Mouse (Mus musculus): Measurements from ENCODE around the gene Atp8a2. TPM values are rescaled to one million over a fixed set of nuclear protein-coding genes. Genes with fewer than 3 reads are reported as not detected.
"Not testable (repeated sequence)": the region's sequence is repeated elsewhere in the genome, so short reads cannot be mapped to it uniquely, and the experiment has no call there.

Gene Atp8a2
- polyA plus RNA-seq, 1 experiment from 2014 or later: 9.0 TPM

- Histone ChIP-seq H3K9ac (ENCODE audit: low read length) (no peak overlapping the region), H3K27ac (replicated peaks in 1 of 2; ENCODE audit: control insufficient read depth in 1 of 2, insufficient read depth in 1 of 2, low read depth in 2 of 2, low read length in 2 of 2) (no peak overlapping the region; a peak in 1 of 4 replicates), H3K4me3 (ENCODE audit: control insufficient read depth in 1 of 2, insufficient read depth in 1 of 2, low read depth in 1 of 2, low read length in 2 of 2) (no peak overlapping the region), H3K36me3 (ENCODE audit: control insufficient read depth, insufficient read depth, low read length) (no peaks in the 10 kb centered on the region), H3K27me3 (ENCODE audit: control insufficient read depth, insufficient read depth, low read length) (no peaks in the 10 kb centered on the region), H3K9me3 (ENCODE audit: control insufficient read depth, low read length) (no peaks in the 10 kb centered on the region), H3K4me2 (ENCODE audit: low read length) (no peak overlapping the region), H3K4me1 (ENCODE audit: control insufficient read depth in 2 of 2, insufficient read depth in 2 of 2, low read length in 2 of 2) (peaks cover 7 to 9% of the 10 kb centered on the region in 2 experiments; a peak in 2 of 4 replicates)
- ATAC-seq (ENCODE audit: insufficient number of reproducible peaks, insufficient read depth, low FRiP score, low read depth): no peak
- WGBS: 95% methylated on average over 3 of the region's 3 CpGs
Measured at GRCm38 (mm10) chr14:59721356-59721755, 475.6 kb downstream of the Atp8a2 start.

GRCm38 (mm10) chr14:59720386-59720785 lies 476.6 kb downstream of the Atp8a2 start:
- ATAC-seq (ENCODE audit: insufficient number of reproducible peaks, insufficient read depth, low FRiP score, low read depth): no peak
- H3K9me3 ChIP-seq (ENCODE audit: control insufficient read depth, low read length): no peaks in the 10 kb centered on the region
- WGBS: 83% methylated on average over 4 of the region's 4 CpGs
- H3K27ac ChIP-seq (replicated peaks in 1 of 2; ENCODE audit: control insufficient read depth in 1 of 2, insufficient read depth in 1 of 2, low read depth in 2 of 2, low read length in 2 of 2): no peak overlapping the region
- peaks cover 11 to 14% of the 10 kb centered on the region in 2 experiments; a peak in 3 of 4 replicates for H3K4me1 ChIP-seq (ENCODE audit: control insufficient read depth in 2 of 2, insufficient read depth in 2 of 2, low read length in 2 of 2)
- no peaks in the 10 kb centered on the region for H3K27me3 ChIP-seq (ENCODE audit: control insufficient read depth, insufficient read depth, low read length)
- no peak overlapping the region for H3K9ac ChIP-seq (ENCODE audit: low read length)
- H3K36me3 ChIP-seq (ENCODE audit: control insufficient read depth, insufficient read depth, low read length): no peaks in the 10 kb centered on the region
- no peak overlapping the region for H3K4me3 ChIP-seq (ENCODE audit: control insufficient read depth in 1 of 2, insufficient read depth in 1 of 2, low read depth in 1 of 2, low read length in 2 of 2)
- H3K4me2 ChIP-seq (ENCODE audit: low read length): no peak overlapping the region

GRCm38 (mm10) chr14:59716443-59717085 lies 480.4 kb downstream of the Atp8a2 start:
- 70% methylated on average over 3 of the region's 3 CpGs for WGBS
- not testable (repeated sequence) for H3K27ac ChIP-seq (replicated peaks in 1 of 2; ENCODE audit: control insufficient read depth in 1 of 2, insufficient read depth in 1 of 2, low read depth in 2 of 2, low read length in 2 of 2); H3K9me3 ChIP-seq (ENCODE audit: control insufficient read depth, low read length); H3K4me3 ChIP-seq (ENCODE audit: control insufficient read depth in 1 of 2, insufficient read depth in 1 of 2, low read depth in 1 of 2, low read length in 2 of 2); ATAC-seq (ENCODE audit: insufficient number of reproducible peaks, insufficient read depth, low FRiP score, low read depth); H3K36me3 ChIP-seq (ENCODE audit: control insufficient read depth, insufficient read depth, low read length); H3K9ac ChIP-seq (ENCODE audit: low read length); H3K27me3 ChIP-seq (ENCODE audit: control insufficient read depth, insufficient read depth, low read length); H3K4me2 ChIP-seq (ENCODE audit: low read length)
- H3K4me1 ChIP-seq (ENCODE audit: control insufficient read depth in 2 of 2, insufficient read depth in 2 of 2, low read length in 2 of 2): peaks cover 9 to 11% of the 10 kb centered on the region in 2 experiments; a peak in 3 of 4 replicates

GRCm38 (mm10) chr14:59715695-59716442 lies 481.1 kb downstream of the Atp8a2 start:
- Histone ChIP-seq H3K9ac (ENCODE audit: low read length) (no peak overlapping the region), H3K36me3 (ENCODE audit: control insufficient read depth, insufficient read depth, low read length) (no peaks in the 10 kb centered on the region), H3K27me3 (ENCODE audit: control insufficient read depth, insufficient read depth, low read length) (no peaks in the 10 kb centered on the region), H3K27ac (replicated peaks in 1 of 2; ENCODE audit: control insufficient read depth in 1 of 2, insufficient read depth in 1 of 2, low read depth in 2 of 2, low read length in 2 of 2) (no peak overlapping the region; a peak in 1 of 4 replicates), H3K4me2 (ENCODE audit: low read length) (no peak overlapping the region), H3K4me3 (ENCODE audit: control insufficient read depth in 1 of 2, insufficient read depth in 1 of 2, low read depth in 1 of 2, low read length in 2 of 2) (no peak overlapping the region), H3K9me3 (ENCODE audit: control insufficient read depth, low read length) (no peaks in the 10 kb centered on the region), H3K4me1 (ENCODE audit: control insufficient read depth in 2 of 2, insufficient read depth in 2 of 2, low read length in 2 of 2) (peaks cover 7 to 10% of the 10 kb centered on the region in 2 experiments; a peak in 3 of 4 replicates)
- no peak for ATAC-seq (ENCODE audit: insufficient number of reproducible peaks, insufficient read depth, low FRiP score, low read depth)
- 37% methylated on average over 13 of the region's 13 CpGs for WGBS

- Histone ChIP-seq H3K27me3 (ENCODE audit: control insufficient read depth, insufficient read depth, low read length) (no peaks in the 10 kb centered on the region), H3K9me3 (ENCODE audit: control insufficient read depth, low read length) (no peaks in the 10 kb centered on the region), H3K27ac (replicated peaks in 1 of 2; ENCODE audit: control insufficient read depth in 1 of 2, insufficient read depth in 1 of 2, low read depth in 2 of 2, low read length in 2 of 2) (no peak overlapping the region), H3K4me1 (ENCODE audit: control insufficient read depth in 2 of 2, insufficient read depth in 2 of 2, low read length in 2 of 2) (no peaks in the 10 kb centered on the region), H3K4me3 (ENCODE audit: control insufficient read depth in 1 of 2, insufficient read depth in 1 of 2, low read depth in 1 of 2, low read length in 2 of 2) (no peak overlapping the region), H3K36me3 (ENCODE audit: control insufficient read depth, insufficient read depth, low read length) (no peaks in the 10 kb centered on the region), H3K4me2 (ENCODE audit: low read length) (no peak overlapping the region), H3K9ac (ENCODE audit: low read length) (no peak overlapping the region)
- 70% methylated on average over 3 of the region's 3 CpGs for WGBS
- no peak for ATAC-seq (ENCODE audit: insufficient number of reproducible peaks, insufficient read depth, low FRiP score, low read depth)
Measured at GRCm38 (mm10) chr14:59709505-59710335, 487.3 kb downstream of the Atp8a2 start.

- no peaks in the 10 kb centered on the region for H3K9me3 ChIP-seq (ENCODE audit: control insufficient read depth, low read length)
- H3K9ac ChIP-seq (ENCODE audit: low read length): no peak overlapping the region
- WGBS: 83% methylated on average over 7 of the region's 7 CpGs
- H3K4me3 ChIP-seq (ENCODE audit: control insufficient read depth in 1 of 2, insufficient read depth in 1 of 2, low read depth in 1 of 2, low read length in 2 of 2): no peak overlapping the region
- H3K4me1 ChIP-seq (ENCODE audit: control insufficient read depth in 2 of 2, insufficient read depth in 2 of 2, low read length in 2 of 2): no peaks in the 10 kb centered on the region
- no peaks in the 10 kb centered on the region for H3K36me3 ChIP-seq (ENCODE audit: control insufficient read depth, insufficient read depth, low read length)
- no peak for ATAC-seq (ENCODE audit: insufficient number of reproducible peaks, insufficient read depth, low FRiP score, low read depth)
- no peaks in the 10 kb centered on the region for H3K27me3 ChIP-seq (ENCODE audit: control insufficient read depth, insufficient read depth, low read length)
- no peak overlapping the region for H3K4me2 ChIP-seq (ENCODE audit: low read length)
- no peak overlapping the region for H3K27ac ChIP-seq (replicated peaks in 1 of 2; ENCODE audit: control insufficient read depth in 1 of 2, insufficient read depth in 1 of 2, low read depth in 2 of 2, low read length in 2 of 2)
Measured at GRCm38 (mm10) chr14:59708009-59708408, 489.0 kb downstream of the Atp8a2 start.

- H3K9me3 ChIP-seq (ENCODE audit: control insufficient read depth, low read length): no peaks in the 10 kb centered on the region
- H3K4me3 ChIP-seq (ENCODE audit: control insufficient read depth in 1 of 2, insufficient read depth in 1 of 2, low read depth in 1 of 2, low read length in 2 of 2): no peak overlapping the region
- 74% methylated on average over 13 of the region's 13 CpGs for WGBS
- no peak for ATAC-seq (ENCODE audit: insufficient number of reproducible peaks, insufficient read depth, low FRiP score, low read depth)
- no peak overlapping the region for H3K4me2 ChIP-seq (ENCODE audit: low read length)
- no peak overlapping the region for H3K27ac ChIP-seq (replicated peaks in 1 of 2; ENCODE audit: control insufficient read depth in 1 of 2, insufficient read depth in 1 of 2, low read depth in 2 of 2, low read length in 2 of 2)
- H3K27me3 ChIP-seq (ENCODE audit: control insufficient read depth, insufficient read depth, low read length): no peaks in the 10 kb centered on the region
- no peak overlapping the region for H3K9ac ChIP-seq (ENCODE audit: low read length)
- H3K4me1 ChIP-seq (ENCODE audit: control insufficient read depth in 2 of 2, insufficient read depth in 2 of 2, low read length in 2 of 2): peaks cover 11 to 12% of the 10 kb centered on the region in 2 experiments
- H3K36me3 ChIP-seq (ENCODE audit: control insufficient read depth, insufficient read depth, low read length): no peaks in the 10 kb centered on the region
Measured at GRCm38 (mm10) chr14:59705326-59706058, 491.5 kb downstream of the Atp8a2 start.

Data from heart, embryonic 14.5 days (tissue).